Mouse (Mus musculus): ENCODE measurements around the gene Chd4.
A peak's percentile ranks its signal among the peaks of the same experiment; 100 is the strongest.
"Not testable (repeated sequence)": the region's sequence is repeated elsewhere in the genome, so short reads cannot be mapped to it uniquely, and the experiment has no call there.

The Chd4 gene

DNA sequence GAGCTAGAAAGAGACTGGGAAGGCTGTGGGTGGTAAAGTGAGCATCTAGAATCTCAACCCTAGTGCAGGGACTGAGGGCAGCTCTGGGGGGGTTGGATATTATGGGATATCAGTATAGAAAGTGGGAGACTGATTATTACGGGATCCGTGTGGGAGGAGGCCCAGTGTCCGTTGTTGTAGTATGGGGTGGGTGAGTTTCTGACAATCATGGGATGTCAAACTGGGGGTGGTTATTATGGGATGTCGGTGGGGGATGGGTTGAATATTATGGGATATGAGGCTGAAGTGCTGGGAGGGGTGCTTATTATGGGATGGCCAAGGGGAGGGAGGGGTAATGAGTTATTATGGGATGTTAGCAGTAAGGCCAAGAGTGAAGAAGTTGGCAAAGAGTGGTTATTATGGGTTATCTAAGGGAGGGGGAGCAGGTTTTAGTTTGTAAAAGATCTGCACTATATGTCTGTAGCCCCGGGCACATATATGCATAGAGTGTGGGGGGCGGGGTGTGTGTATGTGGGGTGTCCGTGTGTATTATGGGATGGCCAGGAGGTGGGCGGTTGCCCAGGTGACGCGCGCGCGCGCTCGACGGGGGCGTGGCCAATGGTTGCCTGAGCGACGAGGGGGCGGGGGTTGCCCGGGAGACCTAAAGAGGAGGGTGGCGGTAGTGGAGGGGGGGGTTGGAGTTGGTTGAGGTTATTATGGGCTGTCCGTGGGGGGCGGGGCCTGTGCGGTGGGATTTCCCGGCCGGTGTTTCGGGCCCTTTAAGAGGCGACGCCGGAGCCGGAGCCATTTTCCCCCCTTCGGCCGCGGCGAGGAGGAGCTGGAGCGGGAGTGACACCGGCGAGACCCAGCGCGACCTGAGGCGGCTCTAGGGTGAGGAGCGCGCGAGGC, at the start of gene Chd4:
Gene Chd4, plus strand, starts transcription at position 591 of the 888 bp plus-strand sequence.
- peak; percentile 76 for DNase-seq (ENCODE audit: low read depth)

DNA sequence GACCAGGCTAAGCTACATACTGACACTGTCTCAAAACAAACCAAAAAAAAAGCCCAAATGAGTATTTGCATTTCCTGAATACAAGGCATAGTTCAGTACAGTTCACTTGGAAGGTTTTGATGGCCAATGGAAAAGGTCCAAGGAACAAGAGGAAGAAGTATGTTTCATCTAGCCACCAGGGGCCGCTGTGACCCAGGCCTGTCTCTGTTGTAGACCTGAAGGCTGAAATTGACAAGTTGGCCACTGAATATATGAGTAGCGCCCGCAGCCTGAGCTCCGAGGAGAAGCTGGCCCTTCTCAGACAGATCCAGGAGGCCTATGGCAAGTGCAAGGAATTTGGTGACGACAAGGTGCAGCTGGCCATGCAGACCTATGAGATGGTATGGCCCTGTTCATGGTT, 49.1 kb upstream of the Chd4 start:
- peak; percentile 75 for DNase-seq (ENCODE audit: low read depth)

DNA sequence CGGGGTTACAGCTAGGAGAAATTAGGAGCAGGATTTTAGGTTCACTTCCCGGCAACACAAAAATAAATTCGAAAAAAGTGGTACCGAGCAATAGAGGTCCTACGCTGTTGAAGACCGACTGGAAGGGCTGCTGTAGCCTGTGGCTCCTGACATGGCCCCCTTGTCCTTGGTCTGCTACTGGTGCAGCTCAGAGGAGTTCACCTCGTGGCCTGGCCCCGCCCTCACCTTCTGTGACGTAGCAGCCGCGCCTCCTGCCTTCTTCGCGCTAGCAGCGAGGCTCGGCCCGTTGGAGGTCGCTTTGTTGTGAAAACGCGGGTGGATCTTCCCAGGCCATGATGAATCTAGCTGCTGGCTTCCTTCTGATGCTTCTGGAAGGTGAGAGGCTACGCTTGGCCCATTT, 46.1 kb upstream of the Chd4 start, which contains the start of gene Acrbp:
Gene Acrbp, plus strand, starts transcription at position 12 of the 400 bp plus-strand sequence.
- DNase-seq (ENCODE audit: low read depth): no peak

DNA sequence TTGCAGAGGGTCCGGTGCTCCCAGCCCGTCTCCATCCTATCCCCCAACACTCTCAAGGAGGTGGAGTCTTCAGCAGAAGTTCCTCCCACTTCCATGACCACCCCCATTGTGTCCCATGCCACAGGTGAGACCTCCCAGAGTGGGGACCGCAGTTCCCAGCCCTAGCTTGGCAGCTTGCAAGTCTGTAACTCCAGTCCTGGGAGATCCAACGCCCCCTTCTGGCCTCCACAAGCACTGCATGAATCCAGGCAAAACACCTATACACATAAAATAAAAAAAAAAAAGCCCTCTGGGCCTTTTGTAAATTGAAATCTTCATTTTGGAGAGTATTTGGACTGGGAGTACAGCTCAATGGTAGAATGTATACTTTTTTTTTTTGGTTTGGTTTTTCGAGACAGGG, 44.5 kb upstream of the Chd4 start:
- no peak for DNase-seq (ENCODE audit: low read depth)

DNA sequence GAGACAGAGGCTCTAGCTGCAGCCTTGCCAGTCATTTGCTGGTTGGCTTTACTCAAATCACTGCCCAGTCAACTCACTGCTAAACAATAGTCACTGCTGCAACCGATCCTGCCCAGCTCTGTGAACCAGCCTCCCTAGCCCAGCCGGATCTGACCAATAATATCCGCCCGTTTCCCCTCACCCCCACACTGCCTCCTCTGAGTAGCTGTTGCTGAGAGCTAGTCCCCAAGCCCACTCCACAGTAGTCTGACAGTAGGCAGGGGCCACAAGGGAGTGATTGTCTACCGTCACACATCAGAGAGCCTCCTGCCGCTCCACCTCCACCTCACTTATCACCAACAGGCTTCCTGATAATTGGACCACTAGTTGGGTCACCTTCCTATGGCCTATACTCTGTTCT, 34.3 kb upstream of the Chd4 start:
- no peak for DNase-seq (ENCODE audit: low read depth)

DNA sequence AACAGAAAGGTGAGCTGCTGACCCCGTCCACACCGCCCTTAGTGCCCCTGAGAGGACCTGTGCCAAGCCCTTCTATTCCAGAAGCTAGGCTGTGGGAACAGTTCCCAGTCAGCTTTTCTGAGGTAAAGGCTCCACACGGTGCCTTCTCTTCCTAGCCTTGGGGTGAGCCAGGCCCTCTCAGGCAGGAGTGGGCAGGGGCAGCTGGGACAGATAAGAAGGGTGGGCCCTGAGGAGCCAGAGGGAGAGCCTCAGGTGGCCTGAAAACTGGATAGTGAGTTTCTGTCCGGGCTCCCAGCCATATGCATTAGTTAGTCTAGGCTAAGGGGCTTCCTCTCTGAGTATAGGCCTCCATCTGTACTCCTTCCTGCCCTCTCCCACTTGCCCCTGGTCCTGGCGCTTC, 33.3 kb upstream of the Chd4 start:
- DNase-seq (ENCODE audit: low read depth): no peak

DNA sequence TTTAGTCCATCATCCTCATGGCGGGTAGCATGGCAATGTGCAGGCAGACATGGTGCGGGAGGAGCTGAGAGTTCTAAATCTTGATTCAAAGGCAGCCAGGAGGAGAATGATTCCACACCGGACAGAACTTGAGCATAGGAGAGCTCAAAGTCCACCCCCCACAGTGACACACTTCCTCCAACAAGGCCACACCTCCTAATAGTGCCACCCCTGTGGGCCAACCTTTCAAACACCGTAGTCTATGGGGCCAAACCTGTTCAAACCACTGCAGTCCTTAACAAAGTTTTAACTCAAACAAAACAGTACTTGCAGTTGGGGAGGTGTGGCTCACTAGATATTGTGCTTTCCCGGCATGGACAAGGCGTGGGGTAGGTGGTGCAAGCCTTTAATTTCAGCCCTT, 31.9 kb upstream of the Chd4 start:
- no peak for DNase-seq (ENCODE audit: low read depth)

DNA sequence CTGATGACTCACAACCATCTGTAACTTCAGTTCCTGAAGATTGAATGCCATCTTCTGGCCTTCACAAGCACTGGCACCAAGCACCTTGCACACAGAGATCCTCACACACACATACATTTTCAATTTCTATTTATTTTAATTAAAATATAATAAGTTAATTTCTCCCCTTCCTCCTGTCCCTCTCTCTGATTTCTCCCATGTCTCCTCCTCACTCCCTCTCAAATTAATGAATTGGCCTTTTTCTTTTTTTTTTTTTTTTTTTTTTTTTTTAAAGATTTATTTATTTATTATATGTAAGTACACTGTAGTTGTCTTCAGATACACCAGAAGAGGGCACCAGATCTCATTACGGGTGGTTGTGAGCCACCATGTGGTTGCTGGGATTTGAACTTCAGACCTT, 30.6 kb upstream of the Chd4 start:
- not testable (repeated sequence) for DNase-seq (ENCODE audit: low read depth)

DNA sequence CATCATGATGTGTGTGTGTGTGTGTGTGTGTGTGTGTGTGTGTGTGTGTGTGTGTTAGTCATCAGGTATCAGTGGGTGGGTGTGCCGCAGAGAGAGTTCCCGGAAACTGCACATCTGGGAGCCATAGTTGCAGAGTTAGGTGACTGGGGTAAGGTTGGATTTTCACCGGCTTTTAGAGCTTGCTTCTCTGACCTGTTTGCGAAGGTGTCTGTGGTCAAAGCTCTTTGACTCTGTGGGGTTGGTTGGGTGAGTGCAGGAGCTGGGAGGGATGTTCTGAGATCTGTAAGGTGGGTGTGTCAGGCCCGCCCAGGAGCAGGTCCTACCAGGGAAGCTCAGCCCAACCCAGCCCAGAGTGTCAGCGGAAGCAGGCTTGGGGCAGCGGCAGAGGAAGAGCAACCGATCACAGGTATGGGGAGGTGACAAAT, 28.2 kb upstream of the Chd4 start, which contains the start of gene Lpar5:
Gene Lpar5, plus strand, starts transcription at position 350 of the 425 bp plus-strand sequence.
- no peak for DNase-seq (ENCODE audit: low read depth)

DNA sequence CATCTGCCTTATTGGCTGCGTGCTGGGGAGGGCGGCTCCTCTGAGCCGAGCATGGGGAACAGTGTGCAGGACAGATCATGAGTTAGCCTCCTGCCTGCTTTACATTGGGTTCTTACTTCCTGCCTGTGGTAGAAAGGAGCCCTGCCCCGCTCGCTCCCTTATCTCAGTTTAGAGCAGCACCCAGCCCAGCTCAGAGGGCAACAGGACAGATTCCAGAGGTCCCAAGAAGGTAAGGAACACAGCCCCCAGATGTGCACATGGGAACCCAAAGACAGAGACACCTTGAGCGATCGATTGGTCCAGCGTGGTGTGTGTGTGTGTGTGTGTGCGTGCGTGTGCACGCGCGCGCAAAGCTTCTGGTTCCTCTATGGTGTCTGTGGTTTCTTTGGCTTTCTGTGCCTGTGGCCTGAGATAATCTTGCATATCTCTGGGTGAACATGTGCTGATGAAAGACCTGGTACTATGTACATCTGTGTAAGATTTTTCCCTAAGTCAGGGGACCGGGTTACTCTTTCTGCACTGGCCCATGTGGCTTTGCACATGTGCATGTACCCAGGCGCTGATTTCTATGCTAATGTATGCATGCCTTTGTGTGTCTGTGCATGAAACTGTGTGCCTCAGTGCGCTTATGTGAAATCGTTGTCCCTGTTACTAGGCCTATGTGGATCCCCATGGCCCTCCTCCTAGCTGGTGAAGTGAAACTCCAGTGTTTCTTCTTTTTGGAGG, 24.4 kb upstream of the Chd4 start:
- DNase-seq (ENCODE audit: low read depth): peak; percentile 63

DNA sequence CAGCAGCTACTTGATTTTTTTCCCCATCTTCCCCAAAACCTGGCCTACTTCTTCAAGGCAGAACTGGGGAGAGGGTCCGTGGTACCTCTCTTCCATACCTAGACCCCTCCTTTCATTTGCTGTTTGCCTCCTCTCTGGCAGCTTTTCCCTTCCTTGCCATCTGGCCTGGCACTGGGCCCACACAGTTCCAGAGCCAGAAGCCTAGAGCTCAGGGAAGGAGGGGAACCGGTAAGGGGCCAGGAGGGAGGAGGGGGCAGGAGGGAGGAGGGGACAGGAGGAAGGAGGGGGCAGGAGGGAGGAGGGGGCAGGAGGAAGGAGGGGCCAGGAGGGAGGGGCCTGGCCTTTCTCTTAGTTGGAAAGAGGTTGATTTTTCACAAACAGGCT, 23.9 kb upstream of the Chd4 start:
- DNase-seq (ENCODE audit: low read depth): no peak

DNA sequence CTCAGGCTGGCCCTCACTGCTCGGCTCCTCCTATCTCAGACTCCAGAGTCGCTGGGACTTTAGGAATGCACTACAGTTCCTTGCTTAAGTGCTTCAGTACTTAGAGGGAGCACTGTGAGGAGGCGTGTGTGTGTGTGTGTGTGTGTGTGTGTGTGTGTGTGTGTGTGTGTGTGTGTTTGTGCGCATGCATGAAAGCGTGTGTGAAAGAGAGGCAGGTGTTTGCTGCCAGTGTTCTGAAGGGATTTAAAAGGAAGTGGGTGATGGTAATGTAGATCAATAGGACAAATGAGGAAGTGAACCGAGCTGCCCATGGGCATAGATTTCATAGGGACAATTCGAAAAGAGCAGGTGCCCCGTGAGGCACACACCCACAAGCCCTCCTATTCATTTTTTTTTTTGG, 22.0 kb upstream of the Chd4 start:
- DNase-seq (ENCODE audit: low read depth): no peak

DNA sequence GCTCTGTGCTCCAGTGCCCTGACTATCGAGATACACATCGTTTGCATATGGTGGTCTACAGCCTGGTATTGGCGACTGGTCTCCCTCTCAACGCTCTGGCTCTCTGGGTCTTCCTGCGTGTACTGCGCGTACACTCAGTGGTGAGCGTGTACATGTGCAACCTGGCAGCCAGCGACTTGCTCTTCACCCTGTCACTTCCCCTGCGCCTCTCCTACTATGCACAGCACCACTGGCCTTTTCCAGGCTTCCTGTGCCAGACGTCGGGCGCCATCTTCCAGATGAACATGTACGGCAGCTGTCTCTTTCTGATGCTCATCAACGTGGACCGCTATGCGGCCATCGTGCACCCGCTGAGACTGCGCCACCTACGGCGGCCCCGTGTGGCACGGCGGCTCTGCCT, 14.4 kb upstream of the Chd4 start:
- DNase-seq (ENCODE audit: low read depth): no peak

DNA sequence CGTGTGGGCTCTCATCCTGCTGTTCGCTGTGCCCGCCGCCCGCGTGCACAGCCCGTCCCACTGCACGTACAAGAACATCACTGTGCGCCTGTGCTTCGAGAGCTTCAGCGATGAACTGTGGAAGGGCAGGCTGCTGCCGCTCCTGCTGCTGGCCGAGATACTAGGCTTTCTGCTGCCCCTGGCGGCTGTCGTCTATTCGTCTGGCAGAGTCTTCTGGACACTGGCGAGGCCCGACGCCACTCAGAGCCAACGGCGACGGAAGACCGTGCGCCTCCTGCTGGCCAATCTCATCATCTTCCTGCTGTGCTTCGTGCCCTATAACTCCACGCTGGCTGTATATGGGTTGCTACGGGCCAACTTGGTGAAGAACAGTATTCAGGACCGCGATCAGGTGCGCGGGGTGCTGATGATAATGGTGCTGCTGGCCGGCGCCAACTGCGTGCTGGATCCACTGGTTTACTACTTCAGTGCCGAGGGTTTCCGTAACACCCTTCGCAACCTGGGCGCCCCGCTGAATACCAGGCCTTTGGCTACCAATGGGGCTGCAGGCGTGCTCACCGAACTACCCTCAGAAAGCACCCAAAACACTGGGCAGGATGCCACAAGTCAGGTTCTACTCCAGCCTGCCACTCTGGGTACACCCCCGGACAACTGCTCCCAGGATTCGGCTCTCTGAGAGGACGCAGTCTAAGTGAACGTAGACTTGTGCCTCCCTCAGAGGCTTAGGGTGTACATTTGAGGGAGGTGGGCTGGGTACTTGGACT, 13.8 kb upstream of the Chd4 start:
- peak; percentile 64 for DNase-seq (ENCODE audit: low read depth)

DNA sequence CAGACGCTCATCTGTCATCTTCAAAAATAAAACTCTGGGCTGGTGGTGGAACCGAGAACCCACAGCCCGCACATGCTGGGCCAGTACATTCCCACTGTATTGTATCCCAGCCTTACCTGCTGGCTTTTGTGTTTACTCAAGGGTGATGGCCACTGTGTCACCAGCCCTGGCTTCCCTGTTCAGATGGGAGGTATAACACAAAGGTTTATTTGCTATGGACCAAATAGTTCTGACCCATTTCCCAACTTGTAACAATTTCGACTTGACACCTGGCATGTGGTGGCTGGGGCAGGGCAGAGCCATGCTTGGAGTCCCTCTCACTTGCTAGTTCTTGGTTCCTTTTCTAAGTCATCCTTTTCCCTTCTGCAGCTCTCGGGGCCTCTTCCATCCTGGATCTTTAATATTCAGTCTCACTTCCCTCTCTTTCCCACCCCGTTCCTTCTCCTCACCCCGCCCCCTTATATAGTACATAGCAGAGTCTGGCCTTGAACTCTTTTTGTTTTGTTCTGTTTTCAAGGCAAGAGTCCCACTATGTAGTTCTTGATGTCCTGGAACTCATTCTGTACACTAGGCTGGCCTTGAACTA, 12.9 kb upstream of the Chd4 start:
- DNase-seq (ENCODE audit: low read depth): no peak

DNA sequence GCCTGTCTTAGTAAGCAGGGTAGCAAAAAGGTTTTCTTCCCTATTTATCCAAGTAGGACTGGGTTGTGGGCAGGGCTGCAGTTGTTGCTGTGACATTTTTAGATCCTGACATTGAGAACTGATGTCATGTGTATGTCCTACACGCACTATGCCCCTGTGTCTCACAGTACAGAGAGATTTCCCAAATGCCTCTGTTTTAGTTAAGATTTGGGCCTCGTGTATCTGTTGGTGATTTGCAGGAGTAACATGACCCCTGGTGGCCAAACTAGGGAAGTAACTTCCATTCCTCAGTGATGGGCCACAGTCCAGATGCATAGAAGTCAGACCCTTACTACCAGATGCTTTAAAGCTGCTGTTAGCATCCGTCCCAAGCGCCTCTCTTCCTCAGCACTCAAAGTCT, 11.4 kb upstream of the Chd4 start:
- DNase-seq (ENCODE audit: low read depth): no peak

DNA sequence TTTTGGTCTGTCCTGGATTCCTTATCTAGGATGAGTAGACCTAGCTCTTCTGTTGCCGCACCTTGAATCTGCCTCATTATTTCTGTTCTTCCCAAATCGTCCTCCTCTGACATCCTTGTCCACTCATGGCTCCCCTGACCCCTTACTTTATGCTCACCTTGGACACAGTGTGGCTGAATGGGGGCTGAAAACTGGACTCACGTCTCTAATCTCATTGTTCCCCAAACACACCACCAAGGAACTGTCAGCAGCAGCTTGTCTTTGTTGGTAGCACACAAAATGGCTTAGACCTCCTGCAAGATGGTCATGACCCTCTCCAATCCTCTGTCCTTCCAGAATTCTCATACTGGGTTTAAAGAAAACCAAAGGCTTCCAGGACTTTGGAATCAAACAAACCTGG, 7.8 kb upstream of the Chd4 start:
- DNase-seq (ENCODE audit: low read depth): no peak

DNA sequence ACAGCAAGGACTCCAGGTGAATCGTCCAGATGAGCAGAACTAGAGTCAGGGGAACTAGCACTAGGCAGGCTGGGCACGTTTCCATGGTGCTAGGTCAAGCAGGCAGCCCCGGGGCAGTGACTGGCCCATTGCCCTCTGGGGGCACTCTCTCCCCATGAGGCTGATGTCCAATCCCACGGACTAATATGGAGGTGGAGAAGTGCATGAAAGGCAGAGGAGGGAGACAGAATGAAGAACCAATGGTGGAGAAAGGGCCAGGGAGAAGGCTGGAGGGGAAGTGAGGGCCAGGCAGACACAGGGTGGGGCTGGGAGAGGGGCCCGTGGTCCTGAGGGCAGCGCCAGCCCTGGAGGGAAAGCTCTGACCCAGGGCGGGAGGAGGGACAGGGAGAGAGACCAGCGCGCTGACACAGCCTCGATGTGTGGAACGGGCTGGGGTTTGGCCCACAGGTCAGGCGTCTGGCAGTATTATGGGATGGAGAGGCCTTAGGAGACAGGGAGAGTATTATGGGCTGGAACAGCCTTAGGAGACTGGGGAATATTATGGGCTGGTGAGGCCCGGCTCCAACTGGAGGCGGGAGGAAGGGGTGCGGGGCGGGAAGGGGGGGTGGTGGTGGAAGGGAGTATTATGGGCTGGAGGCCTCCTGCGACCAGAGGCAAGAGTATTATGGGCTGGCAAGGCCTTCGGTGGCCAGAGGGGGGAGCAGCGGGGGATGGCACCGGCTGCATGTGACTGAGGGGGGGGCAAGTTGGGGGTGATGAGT, 7.0 kb upstream of the Chd4 start:
- DNase-seq (ENCODE audit: low read depth): no peak

DNA sequence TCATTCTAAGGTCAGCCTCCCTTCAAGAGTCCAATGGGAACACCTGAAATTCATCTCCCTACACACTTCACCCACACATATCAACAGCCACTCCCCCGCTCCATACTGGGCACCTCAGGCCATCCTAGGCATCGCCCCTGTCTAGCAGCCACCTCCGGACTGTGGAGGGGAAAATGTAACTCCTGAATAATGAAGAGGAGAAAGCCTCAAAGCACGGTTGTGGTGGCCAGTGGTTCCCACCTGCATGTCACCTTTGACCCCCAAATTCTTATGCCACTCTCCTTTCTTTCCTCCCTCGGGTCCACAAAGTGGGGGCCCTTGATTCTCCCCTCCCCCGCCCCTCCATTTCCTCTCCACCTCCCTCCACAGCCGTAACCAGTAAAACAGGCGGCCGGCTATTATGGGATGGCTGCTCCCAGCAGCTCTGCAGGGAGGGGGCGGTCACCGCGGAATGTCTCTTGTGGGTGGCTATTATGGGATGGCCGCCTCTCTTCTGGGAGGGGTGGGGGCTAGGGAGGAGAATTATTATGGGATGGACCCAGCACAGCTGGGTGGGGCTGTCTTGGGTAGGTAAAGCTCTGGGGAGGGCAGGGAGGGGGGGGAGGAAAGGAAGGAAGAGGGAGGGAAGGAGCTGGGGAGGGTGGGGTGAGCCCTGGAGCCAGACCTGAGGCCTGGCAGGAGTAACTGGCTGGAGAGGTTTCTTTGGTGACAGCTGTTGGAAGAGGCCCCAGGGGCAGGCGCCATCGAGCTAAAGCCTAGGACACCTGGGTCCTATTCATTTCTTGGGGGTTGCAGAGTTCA, 6.1 kb upstream of the Chd4 start:
- no peak for DNase-seq (ENCODE audit: low read depth)

DNA sequence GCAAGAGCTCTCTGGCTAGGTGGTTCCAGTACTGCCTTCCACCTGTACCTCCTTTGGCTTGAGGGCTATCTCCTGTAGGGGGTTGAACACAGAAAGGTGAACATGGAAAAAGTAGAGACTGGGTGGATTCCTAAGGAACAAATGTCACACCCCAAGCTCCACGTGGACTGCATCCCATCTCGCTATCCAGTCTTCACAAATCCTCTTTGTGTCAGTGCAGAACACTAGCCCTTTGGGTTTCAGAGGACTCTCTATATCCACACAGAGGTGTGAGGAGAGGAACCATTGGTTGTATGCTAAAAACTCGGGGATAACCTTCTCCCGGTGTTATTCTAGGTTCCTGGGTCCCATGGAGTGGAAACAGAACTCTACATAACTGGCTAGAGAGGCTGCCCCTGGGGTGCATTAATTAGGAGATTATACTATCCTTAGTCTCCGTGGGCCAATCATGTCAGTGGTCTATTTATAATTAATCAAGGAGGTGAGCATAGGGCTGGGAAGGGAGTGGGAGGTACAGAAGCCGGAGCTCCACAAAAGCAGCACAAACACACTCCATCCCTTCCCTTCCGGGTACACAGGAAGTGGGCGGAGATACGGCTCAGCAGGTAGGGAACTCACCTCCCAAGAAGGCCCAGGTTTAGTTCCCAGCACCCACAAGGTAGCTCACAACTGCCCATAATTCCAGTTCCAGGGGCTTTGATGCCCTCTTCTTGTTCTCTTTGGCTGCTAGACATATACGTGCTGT, 5.3 kb upstream of the Chd4 start:
- no peak for DNase-seq (ENCODE audit: low read depth)
